Mouse (Mus musculus): Measurements from ENCODE around the gene Mtf1.

- TF ChIP-seq POLR2A (IDR thresholded peaks at IDR 0.05; ENCODE audit: borderline replicate concordance, insufficient read depth, low read length) (no peak), CTCF (IDR thresholded peaks at IDR 0.05; ENCODE audit: borderline replicate concordance, insufficient read depth, low read depth, low read length) (no peak)
These were observed 19.5 kb upstream of the Mtf1 start for GRCm38 (mm10) chr4:124782395-124782794.

Data from cerebellum, adult 2 months (tissue).